Mouse (Mus musculus): ENCODE data around the gene Fryl.

Gene Fryl

GRCm38 (mm10) chr5:73256352-73257065 is at the start of gene Fryl:
TSS of gene Fryl (minus strand) at chr5:73256619.
- DNase-seq (ENCODE audit: low spot score in 2 of 2): peak; percentile 96 to 98

- DNase-seq (ENCODE audit: low spot score in 2 of 2): no peak
Observed at GRCm38 (mm10) chr5:73304507-73304906, 48.1 kb upstream of the Fryl start.

GRCm38 (mm10) chr5:73301601-73302307 is 45.3 kb upstream of the Fryl start:
- DNase-seq (ENCODE audit: low spot score in 2 of 2): no peak

GRCm38 (mm10) chr5:73295916-73296315 is 39.5 kb upstream of the Fryl start:
- no peak for DNase-seq (ENCODE audit: low spot score in 2 of 2)

- no peak for DNase-seq (ENCODE audit: low spot score in 2 of 2)
Observed at GRCm38 (mm10) chr5:73295016-73295415, 38.6 kb upstream of the Fryl start.

GRCm38 (mm10) chr5:73293458-73293827 is 37.0 kb upstream of the Fryl start:
- no peak for DNase-seq (ENCODE audit: low spot score in 2 of 2)

GRCm38 (mm10) chr5:73292502-73293457 is 36.4 kb upstream of the Fryl start, which contains the start of gene Ociad1:
TSS of gene Ociad1 (plus strand) at chr5:73292784.
- peak; percentile 94 to 95 for DNase-seq (ENCODE audit: low spot score in 2 of 2)

- DNase-seq (ENCODE audit: low spot score in 2 of 2): no peak
Observed at GRCm38 (mm10) chr5:73289900-73290299, 33.5 kb upstream of the Fryl start.

- no peak for DNase-seq (ENCODE audit: low spot score in 2 of 2)
Observed at GRCm38 (mm10) chr5:73286603-73287002, 30.2 kb upstream of the Fryl start.

GRCm38 (mm10) chr5:73285470-73285978 is 29.1 kb upstream of the Fryl start:
- DNase-seq (ENCODE audit: low spot score in 2 of 2): no peak

GRCm38 (mm10) chr5:73284046-73284445 is 27.6 kb upstream of the Fryl start:
- no peak for DNase-seq (ENCODE audit: low spot score in 2 of 2)

GRCm38 (mm10) chr5:73280567-73280850 is 24.1 kb upstream of the Fryl start:
- DNase-seq (ENCODE audit: low spot score in 2 of 2): no peak

GRCm38 (mm10) chr5:73279732-73280566 is 23.5 kb upstream of the Fryl start:
- no peak for DNase-seq (ENCODE audit: low spot score in 2 of 2)

GRCm38 (mm10) chr5:73279190-73279589 is 22.8 kb upstream of the Fryl start:
- DNase-seq (ENCODE audit: low spot score in 2 of 2): no peak

- DNase-seq (ENCODE audit: low spot score in 2 of 2): no peak
Observed at GRCm38 (mm10) chr5:73274941-73275340, 18.5 kb upstream of the Fryl start.

GRCm38 (mm10) chr5:73273171-73273570 is 16.8 kb upstream of the Fryl start:
- no peak for DNase-seq (ENCODE audit: low spot score in 2 of 2)

- no peak for DNase-seq (ENCODE audit: low spot score in 2 of 2)
Observed at GRCm38 (mm10) chr5:73270612-73271011, 14.2 kb upstream of the Fryl start.

GRCm38 (mm10) chr5:73268636-73269213 is 12.3 kb upstream of the Fryl start:
- no peak for DNase-seq (ENCODE audit: low spot score in 2 of 2)

- peak; percentile 74 to 75 for DNase-seq (ENCODE audit: low spot score in 2 of 2)
Observed at GRCm38 (mm10) chr5:73265460-73265859, 9.0 kb upstream of the Fryl start.

- no peak for DNase-seq (ENCODE audit: low spot score in 2 of 2)
Observed at GRCm38 (mm10) chr5:73264122-73264521, 7.7 kb upstream of the Fryl start.

GRCm38 (mm10) chr5:73257723-73258122 is 1.3 kb upstream of the Fryl start:
- DNase-seq (ENCODE audit: low spot score in 2 of 2): no peak
